18 mouse cellular contexts compared by ENCODE assay signal in the genomic region with DNA sequence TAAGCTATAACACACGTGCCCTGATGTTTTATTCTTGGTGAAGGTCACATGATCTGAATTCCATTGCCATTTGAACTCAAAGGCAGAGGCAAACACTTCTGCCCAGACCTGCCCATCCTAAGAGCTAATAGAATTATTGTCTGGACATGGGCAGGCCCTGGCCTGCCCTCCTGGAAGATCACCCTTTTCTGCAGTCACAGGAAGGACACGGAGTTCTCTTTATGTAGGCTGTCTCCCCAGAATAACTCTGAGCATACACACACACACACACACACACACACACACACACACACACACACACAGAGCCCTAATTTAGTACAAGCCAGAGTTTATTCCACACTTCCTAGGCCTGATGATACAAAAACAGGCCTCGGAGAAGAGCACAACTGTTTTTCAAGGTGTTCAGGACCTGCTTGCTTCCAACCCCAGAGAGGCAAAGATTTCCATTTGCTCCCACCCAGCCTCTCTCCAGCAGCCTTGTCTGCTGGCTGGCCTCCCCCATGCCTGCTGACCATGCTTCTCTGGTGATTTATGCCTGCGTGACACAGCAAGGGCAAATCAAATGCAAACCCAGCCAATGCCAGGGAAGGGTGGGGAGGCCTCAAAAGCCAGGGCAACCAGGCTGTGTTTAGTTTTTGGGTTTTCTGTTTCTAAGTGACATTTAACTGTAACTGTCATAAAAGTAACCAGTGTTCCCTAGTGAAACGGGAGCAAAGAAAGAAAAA. TPM values are rescaled to one million over a fixed set of nuclear protein-coding genes. Genes with fewer than 3 reads are reported as not detected.
A peak's percentile ranks its signal among the peaks of the same experiment; 100 is the strongest.
DNase-seq lines count a peak whose midpoint lies in the region; ATAC-seq lines count a peak whose summit lies in the region.
"Had no signal": no experiment of that assay in that cellular context is flagged by ENCODE, and none has a peak within 500 bp of the region (broad histone marks: within the 10 kb centered on the region; RNA-seq: fewer than 3 reads in every experiment).

No protein-coding gene starts in this region.

- H3K4me1 ChIP-seq in liver, embryonic 15.5 days (replicated peaks): peaks cover 40% of the 10 kb centered on the region
- peaks cover 10% of the 10 kb centered on the region; the same call in 1 of the 2 replicates for H3K4me1 ChIP-seq in limb, embryonic 13.5 days

- no peak overlapping the region for H3K4me2 ChIP-seq in liver, embryonic 15.5 days
- H3K4me2 ChIP-seq in limb, embryonic 13.5 days (replicated peaks): no peak overlapping the region
- H3K4me2 ChIP-seq: embryonic facial prominence, embryonic 12.5 days; neural tube, embryonic 13.5 days had no signal

- no peak overlapping the region for H3K4me3 ChIP-seq in liver, embryonic 15.5 days (replicated peaks)
- no peak overlapping the region for H3K4me3 ChIP-seq in limb, embryonic 13.5 days
- H3K4me3 ChIP-seq: embryonic facial prominence, embryonic 12.5 days; layer of hippocampus, adult 2 months; neural tube, embryonic 13.5 days had no signal

- H3K9me3 ChIP-seq in liver, embryonic 15.5 days (replicated peaks): no peaks in the 10 kb centered on the region
- no peaks in the 10 kb centered on the region for H3K9me3 ChIP-seq in limb, embryonic 13.5 days
- H3K9me3 ChIP-seq: embryonic facial prominence, embryonic 12.5 days; neural tube, embryonic 13.5 days had no signal

- 61% methylated on average over 5 of the region's 5 CpGs for WGBS in liver, embryonic 15.5 days (ENCODE audit: insufficient replicate concordance)
- 57% methylated on average over 5 of the region's 5 CpGs for WGBS in limb, embryonic 13.5 days

- intact Hi-C loops in left cerebral cortex, postnatal 25 days (cut with DNase I): loop anchor here (10.0 kb wide), 1 partner anchor 226 kb away; no protein-coding TSS in a partner anchor

- no peaks in the 10 kb centered on the region for H3K27me3 ChIP-seq in liver, embryonic 15.5 days
- no peaks in the 10 kb centered on the region for H3K27me3 ChIP-seq in limb, embryonic 13.5 days
- H3K27me3 ChIP-seq: embryonic facial prominence, embryonic 12.5 days; neural tube, embryonic 13.5 days had no signal

- H3K36me3 ChIP-seq in liver, embryonic 15.5 days (replicated peaks): no peaks in the 10 kb centered on the region
- no peaks in the 10 kb centered on the region for H3K36me3 ChIP-seq in limb, embryonic 13.5 days
- H3K36me3 ChIP-seq: embryonic facial prominence, embryonic 12.5 days; neural tube, embryonic 13.5 days had no signal

- DNase-seq in gastrocnemius, adult 18-20 months (ENCODE audit: low spot score): peak; percentile 76
- DNase-seq in gastrocnemius, postnatal 4 days (ENCODE audit: low spot score in 2 of 2): no peak
- no peak for DNase-seq in liver
- peak; percentile 89 for DNase-seq in adrenal gland, postnatal 14 days
- no peak for DNase-seq in thymus, postnatal 10 days (ENCODE audit: low spot score in 2 of 2)
- no peak for DNase-seq in left cerebral cortex, postnatal 25 days (ENCODE audit: low spot score in 2 of 2)
- DNase-seq: cerebellum, postnatal 25 days; heart, adult 18-20 months; heart, postnatal 4 days; lung, adult 18-20 months had no signal

- H3K9ac ChIP-seq in liver, embryonic 15.5 days: no peak overlapping the region
- peak overlapping the region; percentile 35; the same call in 1 of the 2 replicates for H3K9ac ChIP-seq in limb, embryonic 13.5 days
- H3K9ac ChIP-seq: embryonic facial prominence, embryonic 12.5 days; neural tube, embryonic 13.5 days had no signal

- ATAC-seq in liver, embryonic 15.5 days (ENCODE audit: insufficient read depth): no peak
- ATAC-seq in limb, embryonic 13.5 days (ENCODE audit: low FRiP score, low read depth): no peak
- ATAC-seq: forebrain, embryonic 14.5 days; intestine, embryonic 16.5 days had no signal

- peak overlapping the region; percentile 38; the same call in 1 of the 2 replicates for H3K27ac ChIP-seq in liver, embryonic 15.5 days (replicated peaks)
- no peak overlapping the region for H3K27ac ChIP-seq in limb, embryonic 13.5 days
- H3K27ac ChIP-seq: embryonic facial prominence, embryonic 12.5 days; layer of hippocampus, adult 2 months; neural tube, embryonic 13.5 days had no signal

RNA-seq across cellular contexts. Expression of gene Eef2k, which starts 4.0 kb away (rescaled TPM):
- 10 to 100 TPM; 59.7 to 60.4 TPM for total RNA-seq in gastrocnemius, adult 18-20 months (2021)
- total RNA-seq in gastrocnemius, postnatal 4 days (2021): 10 to 100 TPM; 77.1 TPM
- 42.8 and 50.4 TPM in 2 replicates for polyA plus RNA-seq in liver, embryonic 15.5 days (2015; fragmentation: Nextera tagmentation; extraction: Ambion mirVana)
- 22.4 and 25.4 TPM in 2 replicates for total RNA-seq in adrenal gland, postnatal 14 days (2021)
- 33.3 and 36.3 TPM in 2 replicates for polyA plus RNA-seq in limb, embryonic 13.5 days (2015; fragmentation: Nextera tagmentation; extraction: Ambion mirVana)
- total RNA-seq in left cerebral cortex, postnatal 25 days (2021): 10 to 100 TPM; 28.6 to 30.7 TPM

RNA-seq across cellular contexts. Expression of gene Gm5737, which starts 26.4 kb away (rescaled TPM):
- under 1 TPM in 1 of 2 experiments, not detected in 1; 0.47 TPM for total RNA-seq in gastrocnemius, adult 18-20 months (2021)
- total RNA-seq in gastrocnemius, postnatal 4 days (2021): under 1 TPM in 1 of 2 experiments, not detected in 1; 0.54 TPM
- not detected in 2 replicates for polyA plus RNA-seq in liver, embryonic 15.5 days (2015; fragmentation: Nextera tagmentation; extraction: Ambion mirVana)
- total RNA-seq in adrenal gland, postnatal 14 days (2021): 0.60 and 0.70 TPM in 2 replicates
- polyA plus RNA-seq in limb, embryonic 13.5 days (2015; fragmentation: Nextera tagmentation; extraction: Ambion mirVana): not detected in 2 replicates
- total RNA-seq in left cerebral cortex, postnatal 25 days (2021): not detected
- total RNA-seq: heart, postnatal 4 days; midbrain, postnatal 0 days had no signal
- polyA plus RNA-seq: embryonic facial prominence, embryonic 12.5 days; forebrain, embryonic 14.5 days; intestine, embryonic 16.5 days; midbrain, postnatal 0 days; neural tube, embryonic 13.5 days had no signal

Comparison
In these comparisons a context has a peak if more than half of its experiments do, and no peak if none do; other contexts are left out.
1. DNase-seq: peak in gastrocnemius, adult 18-20 months (single experiment) and adrenal gland, postnatal 14 days (single experiment); none in gastrocnemius, postnatal 4 days (0 of 2), liver (single experiment), thymus, postnatal 10 days (0 of 2) and left cerebral cortex, postnatal 25 days (0 of 2).